Mouse (Mus musculus): ENCODE results near the gene Slc35b1. TPM values are rescaled to one million over a fixed set of nuclear protein-coding genes. Genes with fewer than 3 reads are reported as not detected.

The Slc35b1 gene
- polyA plus RNA-seq, 1 experiment from 2014 or later = 136 TPM

GRCm38 (mm10) chr11:95394112-95394511, 9.6 kb downstream of the Slc35b1 start:
- Histone ChIP-seq H3K27me3 (ENCODE audit: control insufficient read depth, insufficient read depth, low read length) (no peaks in the 10 kb centered on the region), H3K36me3 (ENCODE audit: control insufficient read depth, insufficient read depth, low read length) (peaks cover 4% of the 10 kb centered on the region), H3K4me2 (ENCODE audit: low read depth) (no peak overlapping the region), H3K27ac (ENCODE audit: low read depth, low read length) (no peak overlapping the region), H3K4me3 (ENCODE audit: low read depth, low read length) (no peak overlapping the region), H3K9me3 (ENCODE audit: control insufficient read depth, low read length) (no peaks in the 10 kb centered on the region), H3K4me1 (ENCODE audit: control insufficient read depth, insufficient read depth, low read length) (peaks cover 5% of the 10 kb centered on the region; the same call in 1 of the 2 replicates), H3K9ac (ENCODE audit: low read length) (peak overlapping the region; percentile 18; the same call in 1 of the 2 replicates)
- DNase-seq (ENCODE audit: low spot score) (no peak), ATAC-seq (ENCODE audit: insufficient read depth, low FRiP score, low TSS enrichment) (no peak)
- 29% methylated on average over 5 of the region's 5 CpGs for WGBS

GRCm38 (mm10) chr11:95396548-95396947, 12.1 kb downstream of the Slc35b1 start:
- no peaks in the 10 kb centered on the region for H3K9me3 ChIP-seq (ENCODE audit: control insufficient read depth, low read length)
- 70% methylated on average over 1 of the region's 1 CpGs for WGBS
- H3K27ac ChIP-seq (ENCODE audit: low read depth, low read length) = no peak overlapping the region
- no peak overlapping the region for H3K4me3 ChIP-seq (ENCODE audit: low read depth, low read length)
- no peaks in the 10 kb centered on the region; the same call in 1 of the 2 replicates for H3K36me3 ChIP-seq (ENCODE audit: control insufficient read depth, insufficient read depth, low read length)
- no peak overlapping the region for H3K4me2 ChIP-seq (ENCODE audit: low read depth)
- H3K4me1 ChIP-seq (ENCODE audit: control insufficient read depth, insufficient read depth, low read length) = peaks cover 5% of the 10 kb centered on the region; the same call in 1 of the 2 replicates
- no peak for DNase-seq (ENCODE audit: low spot score)
- H3K9ac ChIP-seq (ENCODE audit: low read length) = no peak overlapping the region
- no peak for ATAC-seq (ENCODE audit: insufficient read depth, low FRiP score, low TSS enrichment)
- H3K27me3 ChIP-seq (ENCODE audit: control insufficient read depth, insufficient read depth, low read length) = no peaks in the 10 kb centered on the region

GRCm38 (mm10) chr11:95397843-95398835, 13.6 kb downstream of the Slc35b1 start:
- Histone ChIP-seq H3K9me3 (ENCODE audit: control insufficient read depth, low read length) (no peaks in the 10 kb centered on the region), H3K4me2 (ENCODE audit: low read depth) (no peak overlapping the region), H3K36me3 (ENCODE audit: control insufficient read depth, insufficient read depth, low read length) (no peaks in the 10 kb centered on the region), H3K9ac (ENCODE audit: low read length) (no peak overlapping the region), H3K27ac (ENCODE audit: low read depth, low read length) (no peak overlapping the region), H3K4me3 (ENCODE audit: low read depth, low read length) (no peak overlapping the region), H3K4me1 (ENCODE audit: control insufficient read depth, insufficient read depth, low read length) (peaks cover 3% of the 10 kb centered on the region; the same call in 1 of the 2 replicates), H3K27me3 (ENCODE audit: control insufficient read depth, insufficient read depth, low read length) (no peaks in the 10 kb centered on the region)
- ATAC-seq (ENCODE audit: insufficient read depth, low FRiP score, low TSS enrichment) (no peak), DNase-seq (ENCODE audit: low spot score) (peak; percentile 78)
- WGBS = 65% methylated on average over 14 of the region's 14 CpGs

GRCm38 (mm10) chr11:95399520-95400020, 15.1 kb downstream of the Slc35b1 start:
- Histone ChIP-seq H3K9me3 (ENCODE audit: control insufficient read depth, low read length) (no peaks in the 10 kb centered on the region), H3K4me1 (ENCODE audit: control insufficient read depth, insufficient read depth, low read length) (peaks cover 3% of the 10 kb centered on the region; the same call in 1 of the 2 replicates), H3K27ac (ENCODE audit: low read depth, low read length) (no peak overlapping the region), H3K9ac (ENCODE audit: low read length) (0 out of 2 replicates have a peak overlapping the region, but pooled peaks have one; percentile 0), H3K36me3 (ENCODE audit: control insufficient read depth, insufficient read depth, low read length) (no peaks in the 10 kb centered on the region), H3K27me3 (ENCODE audit: control insufficient read depth, insufficient read depth, low read length) (no peaks in the 10 kb centered on the region), H3K4me2 (ENCODE audit: low read depth) (no peak overlapping the region), H3K4me3 (ENCODE audit: low read depth, low read length) (no peak overlapping the region)
- ATAC-seq (ENCODE audit: insufficient read depth, low FRiP score, low TSS enrichment) (no peak), DNase-seq (ENCODE audit: low spot score) (no peak)
- 77% methylated on average over 13 of the region's 13 CpGs for WGBS

- Histone ChIP-seq H3K9me3 (ENCODE audit: control insufficient read depth, low read length) (no peaks in the 10 kb centered on the region), H3K9ac (ENCODE audit: low read length) (no peak overlapping the region), H3K4me3 (ENCODE audit: low read depth, low read length) (no peak overlapping the region), H3K4me2 (ENCODE audit: low read depth) (no peak overlapping the region), H3K27me3 (ENCODE audit: control insufficient read depth, insufficient read depth, low read length) (no peaks in the 10 kb centered on the region), H3K4me1 (ENCODE audit: control insufficient read depth, insufficient read depth, low read length) (peaks cover 3% of the 10 kb centered on the region; the same call in 1 of the 2 replicates), H3K27ac (ENCODE audit: low read depth, low read length) (no peak overlapping the region), H3K36me3 (ENCODE audit: control insufficient read depth, insufficient read depth, low read length) (no peaks in the 10 kb centered on the region)
- ATAC-seq (ENCODE audit: insufficient read depth, low FRiP score, low TSS enrichment) (no peak), DNase-seq (ENCODE audit: low spot score) (no peak)
- WGBS = 90% methylated on average over 5 of the region's 5 CpGs
These were observed 17.1 kb downstream of the Slc35b1 start for GRCm38 (mm10) chr11:95401568-95401967.

- no peaks in the 10 kb centered on the region for H3K27me3 ChIP-seq (ENCODE audit: control insufficient read depth, insufficient read depth, low read length)
- H3K4me3 ChIP-seq (ENCODE audit: low read depth, low read length) = no peak overlapping the region
- WGBS = 8% methylated on average over 5 of the region's 5 CpGs
- H3K9ac ChIP-seq (ENCODE audit: low read length) = no peak overlapping the region
- H3K27ac ChIP-seq (ENCODE audit: low read depth, low read length) = no peak overlapping the region
- H3K36me3 ChIP-seq (ENCODE audit: control insufficient read depth, insufficient read depth, low read length) = no peaks in the 10 kb centered on the region
- no peaks in the 10 kb centered on the region for H3K9me3 ChIP-seq (ENCODE audit: control insufficient read depth, low read length)
- H3K4me1 ChIP-seq (ENCODE audit: control insufficient read depth, insufficient read depth, low read length) = peaks cover 3% of the 10 kb centered on the region; the same call in 1 of the 2 replicates
- H3K4me2 ChIP-seq (ENCODE audit: low read depth) = no peak overlapping the region
- DNase-seq (ENCODE audit: low spot score) (no peak), ATAC-seq (ENCODE audit: insufficient read depth, low FRiP score, low TSS enrichment) (no peak)
These were observed 17.7 kb downstream of the Slc35b1 start for GRCm38 (mm10) chr11:95402196-95402595.

- Histone ChIP-seq H3K4me2 (ENCODE audit: low read depth) (no peak overlapping the region; the same call in 1 of the 2 replicates), H3K27ac (ENCODE audit: low read depth, low read length) (no peak overlapping the region), H3K4me1 (ENCODE audit: control insufficient read depth, insufficient read depth, low read length) (peaks cover 3% of the 10 kb centered on the region; the same call in 1 of the 2 replicates), H3K27me3 (ENCODE audit: control insufficient read depth, insufficient read depth, low read length) (no peaks in the 10 kb centered on the region), H3K4me3 (ENCODE audit: low read depth, low read length) (no peak overlapping the region), H3K9ac (ENCODE audit: low read length) (no peak overlapping the region), H3K36me3 (ENCODE audit: control insufficient read depth, insufficient read depth, low read length) (no peaks in the 10 kb centered on the region), H3K9me3 (ENCODE audit: control insufficient read depth, low read length) (no peaks in the 10 kb centered on the region)
- ATAC-seq (ENCODE audit: insufficient read depth, low FRiP score, low TSS enrichment) (no peak), DNase-seq (ENCODE audit: low spot score) (no peak)
- 20% methylated on average over 8 of the region's 8 CpGs for WGBS
These were observed 18.2 kb downstream of the Slc35b1 start for GRCm38 (mm10) chr11:95402658-95403101.

GRCm38 (mm10) chr11:95403382-95404340, 19.2 kb downstream of the Slc35b1 start:
- H3K4me2 ChIP-seq (ENCODE audit: low read depth) = no peak overlapping the region
- DNase-seq (ENCODE audit: low spot score) = no peak
- H3K9me3 ChIP-seq (ENCODE audit: control insufficient read depth, low read length) = no peaks in the 10 kb centered on the region
- H3K36me3 ChIP-seq (ENCODE audit: control insufficient read depth, insufficient read depth, low read length) = no peaks in the 10 kb centered on the region
- no peaks in the 10 kb centered on the region for H3K27me3 ChIP-seq (ENCODE audit: control insufficient read depth, insufficient read depth, low read length)
- H3K4me1 ChIP-seq (ENCODE audit: control insufficient read depth, insufficient read depth, low read length) = peaks cover 3% of the 10 kb centered on the region; the same call in 1 of the 2 replicates
- 67% methylated on average over 16 of the region's 16 CpGs for WGBS
- no peak overlapping the region for H3K4me3 ChIP-seq (ENCODE audit: low read depth, low read length)
- no peak overlapping the region for H3K27ac ChIP-seq (ENCODE audit: low read depth, low read length)
- no peak overlapping the region for H3K9ac ChIP-seq (ENCODE audit: low read length)
- ATAC-seq (ENCODE audit: insufficient read depth, low FRiP score, low TSS enrichment) = no peak
